Mouse (Mus musculus): ENCODE data around the gene Tnrc6a. TPM values are rescaled to one million over a fixed set of nuclear protein-coding genes. Genes with fewer than 3 reads are reported as not detected.

The Tnrc6a gene
- polyA plus RNA-seq, 1 experiment from 2014 or later: 57.7 TPM

- no peak for ATAC-seq (replicated peaks)
- no peak overlapping the region for H3K27ac ChIP-seq
- no peak overlapping the region for H3K4me3 ChIP-seq
- no peak overlapping the region for H3K9ac ChIP-seq
- no peaks in the 10 kb centered on the region for H3K9me3 ChIP-seq
- H3K4me2 ChIP-seq: no peak overlapping the region
- no peaks in the 10 kb centered on the region for H3K27me3 ChIP-seq (replicated peaks)
- peaks cover 56% of the 10 kb centered on the region for H3K36me3 ChIP-seq (replicated peaks)
- 91% methylated on average over 5 of the region's 5 CpGs for WGBS
- no peaks in the 10 kb centered on the region for H3K4me1 ChIP-seq
These were observed 48.4 kb downstream of the Tnrc6a start for GRCm38 (mm10) chr7:123172101-123172500.

- peaks cover 56% of the 10 kb centered on the region for H3K36me3 ChIP-seq (replicated peaks)
- H3K4me1 ChIP-seq: no peaks in the 10 kb centered on the region
- H3K9ac ChIP-seq: no peak overlapping the region
- no peak for ATAC-seq (replicated peaks)
- no peaks in the 10 kb centered on the region for H3K27me3 ChIP-seq (replicated peaks)
- no peak overlapping the region for H3K27ac ChIP-seq
- H3K4me3 ChIP-seq: no peak overlapping the region
- no peak overlapping the region for H3K4me2 ChIP-seq
- no peaks in the 10 kb centered on the region for H3K9me3 ChIP-seq
These were observed 53.5 kb downstream of the Tnrc6a start for GRCm38 (mm10) chr7:123177215-123177614.

- no peaks in the 10 kb centered on the region for H3K4me1 ChIP-seq
- no peak overlapping the region for H3K27ac ChIP-seq
- peaks cover 64% of the 10 kb centered on the region for H3K36me3 ChIP-seq (replicated peaks)
- H3K9me3 ChIP-seq: no peaks in the 10 kb centered on the region
- no peak overlapping the region for H3K4me2 ChIP-seq
- ATAC-seq (replicated peaks): no peak
- WGBS: 85% methylated on average over 20 of the region's 20 CpGs
- H3K4me3 ChIP-seq: no peak overlapping the region
- no peak overlapping the region for H3K9ac ChIP-seq
- no peaks in the 10 kb centered on the region for H3K27me3 ChIP-seq (replicated peaks)
These were observed 58.4 kb downstream of the Tnrc6a start for GRCm38 (mm10) chr7:123181787-123182701.

GRCm38 (mm10) chr7:123184891-123185290 lies 61.2 kb downstream of the Tnrc6a start:
- H3K4me3 ChIP-seq: no peak overlapping the region
- H3K36me3 ChIP-seq (replicated peaks): peaks cover 80% of the 10 kb centered on the region
- no peaks in the 10 kb centered on the region for H3K9me3 ChIP-seq
- H3K27me3 ChIP-seq (replicated peaks): no peaks in the 10 kb centered on the region
- H3K4me2 ChIP-seq: no peak overlapping the region
- no peak overlapping the region for H3K9ac ChIP-seq
- 98% methylated on average over 1 of the region's 1 CpGs for WGBS
- H3K27ac ChIP-seq: no peak overlapping the region
- ATAC-seq (replicated peaks): no peak
- H3K4me1 ChIP-seq: no peaks in the 10 kb centered on the region

- Histone ChIP-seq H3K4me1 (no peaks in the 10 kb centered on the region), H3K36me3 (replicated peaks) (peaks cover 77% of the 10 kb centered on the region), H3K27ac (no peak overlapping the region), H3K27me3 (replicated peaks) (no peaks in the 10 kb centered on the region), H3K9me3 (no peaks in the 10 kb centered on the region), H3K4me3 (no peak overlapping the region), H3K4me2 (no peak overlapping the region), H3K9ac (no peak overlapping the region)
- WGBS: 86% methylated on average over 6 of the region's 6 CpGs
- ATAC-seq (replicated peaks): no peak
These were observed 62.8 kb downstream of the Tnrc6a start for GRCm38 (mm10) chr7:123186463-123186862.

- H3K36me3 ChIP-seq (replicated peaks): peaks cover 77% of the 10 kb centered on the region
These were observed 63.6 kb downstream of the Tnrc6a start for GRCm38 (mm10) chr7:123187246-123187645.

GRCm38 (mm10) chr7:123188462-123188861 lies 64.8 kb downstream of the Tnrc6a start:
- Histone ChIP-seq H3K9ac (no peak overlapping the region), H3K4me1 (no peaks in the 10 kb centered on the region), H3K4me3 (no peak overlapping the region), H3K36me3 (replicated peaks) (peaks cover 79% of the 10 kb centered on the region), H3K9me3 (no peaks in the 10 kb centered on the region), H3K27ac (no peak overlapping the region), H3K4me2 (no peak overlapping the region), H3K27me3 (replicated peaks) (no peaks in the 10 kb centered on the region)
- WGBS: 96% methylated on average over 3 of the region's 3 CpGs
- no peak for ATAC-seq (replicated peaks)

More at GRCm38 (mm10) chr7:123187246-123187645, 63.6 kb downstream of the Tnrc6a start:
- H3K27ac ChIP-seq: no peak overlapping the region
- no peak overlapping the region for H3K4me2 ChIP-seq
- no peak for ATAC-seq (replicated peaks)
- no peaks in the 10 kb centered on the region for H3K27me3 ChIP-seq (replicated peaks)
- 91% methylated on average over 4 of the region's 4 CpGs for WGBS
- H3K9ac ChIP-seq: no peak overlapping the region
- H3K4me1 ChIP-seq: no peaks in the 10 kb centered on the region
- H3K4me3 ChIP-seq: no peak overlapping the region
- H3K9me3 ChIP-seq: no peaks in the 10 kb centered on the region

GRCm38 (mm10) chr7:123189762-123190161 lies 66.1 kb downstream of the Tnrc6a start:
- Histone ChIP-seq H3K4me2 (no peak overlapping the region), H3K9me3 (no peaks in the 10 kb centered on the region), H3K4me1 (no peaks in the 10 kb centered on the region), H3K27me3 (replicated peaks) (no peaks in the 10 kb centered on the region), H3K9ac (no peak overlapping the region), H3K27ac (no peak overlapping the region), H3K4me3 (no peak overlapping the region), H3K36me3 (replicated peaks) (peaks cover 73% of the 10 kb centered on the region)
- 93% methylated on average over 8 of the region's 8 CpGs for WGBS
- no peak for ATAC-seq (replicated peaks)

GRCm38 (mm10) chr7:123191731-123192130 lies 68.0 kb downstream of the Tnrc6a start:
- Histone ChIP-seq H3K9ac (no peak overlapping the region), H3K4me3 (no peak overlapping the region), H3K4me2 (no peak overlapping the region), H3K9me3 (no peaks in the 10 kb centered on the region), H3K27ac (no peak overlapping the region), H3K4me1 (no peaks in the 10 kb centered on the region), H3K27me3 (replicated peaks) (no peaks in the 10 kb centered on the region), H3K36me3 (replicated peaks) (peaks cover 60% of the 10 kb centered on the region)
- WGBS: 93% methylated on average over 5 of the region's 5 CpGs
- ATAC-seq (replicated peaks): no peak

- peaks cover 52% of the 10 kb centered on the region for H3K36me3 ChIP-seq (replicated peaks)
- no peak overlapping the region for H3K4me3 ChIP-seq
- 95% methylated on average over 12 of the region's 12 CpGs for WGBS
- H3K9ac ChIP-seq: no peak overlapping the region
- no peaks in the 10 kb centered on the region for H3K4me1 ChIP-seq
- H3K27me3 ChIP-seq (replicated peaks): no peaks in the 10 kb centered on the region
- no peak overlapping the region for H3K4me2 ChIP-seq
- H3K27ac ChIP-seq: no peak overlapping the region
- no peaks in the 10 kb centered on the region for H3K9me3 ChIP-seq
- ATAC-seq (replicated peaks): no peak
These were observed 69.5 kb downstream of the Tnrc6a start for GRCm38 (mm10) chr7:123193201-123193600.

- no peak for ATAC-seq (replicated peaks)
- Histone ChIP-seq H3K9ac (no peak overlapping the region), H3K27ac (no peak overlapping the region), H3K4me2 (no peak overlapping the region), H3K4me1 (no peaks in the 10 kb centered on the region), H3K36me3 (replicated peaks) (peaks cover 37% of the 10 kb centered on the region), H3K9me3 (no peaks in the 10 kb centered on the region), H3K27me3 (replicated peaks) (no peaks in the 10 kb centered on the region), H3K4me3 (no peak overlapping the region)
- WGBS: 93% methylated on average over 8 of the region's 8 CpGs
These were observed 71.0 kb downstream of the Tnrc6a start for GRCm38 (mm10) chr7:123194696-123195095.

- Histone ChIP-seq H3K27me3 (replicated peaks) (no peaks in the 10 kb centered on the region), H3K27ac (no peak overlapping the region), H3K9me3 (no peaks in the 10 kb centered on the region), H3K36me3 (replicated peaks) (peaks cover 23% of the 10 kb centered on the region), H3K4me2 (no peak overlapping the region), H3K4me1 (no peaks in the 10 kb centered on the region), H3K4me3 (no peak overlapping the region), H3K9ac (no peak overlapping the region)
- 92% methylated on average over 5 of the region's 5 CpGs for WGBS
- ATAC-seq (replicated peaks): no peak
These were observed 72.7 kb downstream of the Tnrc6a start for GRCm38 (mm10) chr7:123196432-123196831.

- Histone ChIP-seq H3K4me2 (no peak overlapping the region), H3K9me3 (no peaks in the 10 kb centered on the region), H3K27ac (no peak overlapping the region), H3K4me3 (no peak overlapping the region), H3K4me1 (no peaks in the 10 kb centered on the region), H3K36me3 (replicated peaks) (0 out of 2 replicates have a peak, but pooled peaks cover 4% of the 10 kb centered on the region), H3K27me3 (replicated peaks) (no peaks in the 10 kb centered on the region), H3K9ac (no peak overlapping the region)
- ATAC-seq (replicated peaks): no peak
- 78% methylated on average over 10 of the region's 10 CpGs for WGBS
These were observed 75.0 kb downstream of the Tnrc6a start for GRCm38 (mm10) chr7:123198695-123199094.
